Mouse (Mus musculus) MEL (cell line): Measurements from ENCODE around the gene Dgkh.

Experiments used
- CTCF ChIP-seq, 3 experiments: IDR thresholded peaks in 2 of 3; conservative IDR thresholded peaks in 1 of 3; 2 replicates each; pipeline ENCODE4 v1.5.1; 2011 to 2012; ENCODE audit warnings: low read length in 3 of 3, low read depth in 2 of 3, mild to moderate bottlenecking in 2 of 3, improper control_type of control experiment in 1 of 3, inconsistent platforms in 1 of 3, mixed read lengths in 1 of 3, moderate library complexity in 1 of 3; ENCODE audit not compliant: control insufficient read depth in 1 of 3, insufficient read depth in 1 of 3, poor library complexity in 1 of 3, severe bottlenecking in 1 of 3
- EP300 ChIP-seq, 2 experiments: IDR thresholded peaks; 2 replicates each; pipeline ENCODE4 v1.6.1; 2011; ENCODE audit warnings: improper control_type of control experiment in 2 of 2, low read length in 2 of 2, low read depth in 1 of 2, mild to moderate bottlenecking in 1 of 2
- JUND ChIP-seq: IDR thresholded peaks from 2 replicates; pipeline ENCODE4 v1.6.1; 2011; ENCODE audit warnings: low read depth, mild to moderate bottlenecking, improper control_type of control experiment, low read length
- MAFK ChIP-seq: IDR thresholded peaks from 2 replicates; pipeline ENCODE4 v1.6.1; 2011; ENCODE audit warnings: low read depth, mild to moderate bottlenecking, low read length, improper control_type of control experiment, borderline replicate concordance
- MAZ ChIP-seq: IDR thresholded peaks from 2 replicates; pipeline ENCODE4 v1.6.1; 2012; ENCODE audit warnings: low read depth, mild to moderate bottlenecking, inconsistent platforms, low read length, improper control_type of control experiment
- MXI1 ChIP-seq: IDR thresholded peaks from 2 replicates; pipeline ENCODE4 v1.6.1; 2011; ENCODE audit warnings: mild to moderate bottlenecking, low read depth, low read length, improper control_type of control experiment
- MYB ChIP-seq: IDR thresholded peaks from 2 replicates; pipeline ENCODE4 v1.6.1; 2011; ENCODE audit warnings: mild to moderate bottlenecking, low read depth, low read length, improper control_type of control experiment
- MYC ChIP-seq: IDR thresholded peaks from 2 replicates; pipeline ENCODE4 v1.6.1; 2011; ENCODE audit warnings: low read depth, mild to moderate bottlenecking, low read length, improper control_type of control experiment, moderate library complexity
- POLR2A ChIP-seq, 2 experiments: IDR thresholded peaks; 2 replicates each; pipeline ENCODE4 v1.6.1; 2011 to 2012; ENCODE audit warnings: low read length in 2 of 2, mild to moderate bottlenecking in 2 of 2, control low read depth in 1 of 2, improper control_type of control experiment in 1 of 2, low read depth in 1 of 2, moderate library complexity in 1 of 2; ENCODE audit not compliant: control insufficient read depth in 1 of 2, insufficient read depth in 1 of 2, poor library complexity in 1 of 2
- TCF12 ChIP-seq: IDR thresholded peaks from 2 replicates; pipeline ENCODE4 v1.6.1; 2014; ENCODE audit warnings: low read depth, mild to moderate bottlenecking, inconsistent platforms, low read length, improper control_type of control experiment, moderate library complexity
- UBTF ChIP-seq: IDR thresholded peaks from 2 replicates; pipeline ENCODE4 v1.6.1; 2012; ENCODE audit warnings: low read depth, mild to moderate bottlenecking, inconsistent platforms, low read length, improper control_type of control experiment, moderate library complexity, borderline replicate concordance; ENCODE audit not compliant: insufficient read depth
- USF2 ChIP-seq, 2 experiments: IDR thresholded peaks; 2 replicates each; pipeline ENCODE4 v1.6.1; 2011 to 2012; ENCODE audit warnings: improper control_type of control experiment in 2 of 2, low read length in 2 of 2, borderline replicate concordance in 1 of 2, inconsistent platforms in 1 of 2, low read depth in 1 of 2, mild to moderate bottlenecking in 1 of 2; ENCODE audit not compliant: insufficient read depth in 1 of 2
- ZNF384 ChIP-seq: IDR thresholded peaks from 2 replicates; pipeline ENCODE4 v1.6.1; 2012; ENCODE audit warnings: low read depth, mild to moderate bottlenecking, inconsistent platforms, low read length, improper control_type of control experiment

GRCm38 (mm10) chr14:78699634-78700033, 32.9 kb downstream of the Dgkh start:
- TF ChIP-seq MXI1 (no peak), POLR2A (IDR thresholded peaks at IDR 0.05; ENCODE audit: control insufficient read depth in 1 of 2, insufficient read depth in 1 of 2, low read depth in 1 of 2, low read length in 2 of 2, poor library complexity in 1 of 2) (no peak), JUND (no peak), MAFK (no peak), CTCF (IDR thresholded peaks at IDR 0.05 in 2 of 3, conservative IDR thresholded peaks at IDR 0.05 in 1 of 3; ENCODE audit: control insufficient read depth in 1 of 3, insufficient read depth in 1 of 3, low read depth in 2 of 3, low read length in 3 of 3, poor library complexity in 1 of 3, severe bottlenecking in 1 of 3) (no peak), TCF12 (no peak), MAZ (no peak), MYC (no peak), EP300 (IDR thresholded peaks at IDR 0.05; ENCODE audit: low read depth in 1 of 2, low read length in 2 of 2) (no peak), ZNF384 (no peak), MYB (no peak), UBTF (no peak), USF2 (IDR thresholded peaks at IDR 0.05; ENCODE audit: borderline replicate concordance in 1 of 2, insufficient read depth in 1 of 2, low read depth in 1 of 2, low read length in 2 of 2) (no peak)
